Mouse (Mus musculus) spleen, adult 2 months (tissue): ENCODE data around the gene Angptl8. TPM values are rescaled to one million over a fixed set of nuclear protein-coding genes. Genes with fewer than 3 reads are reported as not detected.
"Not testable (repeated sequence)": the region's sequence is repeated elsewhere in the genome, so short reads cannot be mapped to it uniquely, and the experiment has no call there.

Experiments used
- DNase-seq, 2 experiments: peaks; one replicate each; pipeline versions ENCODE4 v3.0.0 to v3.0.0-alpha.2; 2012 to 2021; ENCODE audit warnings: low spot score in 2 of 2, low read depth in 1 of 2
- H3K27ac ChIP-seq: fragments of 200-500 bp; 2 replicates; pipeline ENCODE4 v1.5.1; 2012; ENCODE audit warnings: low read length, inconsistent platforms; ENCODE audit not compliant: insufficient read depth
- H3K27me3 ChIP-seq: fragments of 200-500 bp; 2 replicates; pipeline ENCODE4 v1.6.1; 2012; ENCODE audit warnings: mild to moderate bottlenecking, moderate library complexity, low read length, inconsistent platforms; ENCODE audit not compliant: control insufficient read depth, insufficient read depth
- H3K36me3 ChIP-seq: fragments of 200-500 bp; 2 replicates; pipeline ENCODE4 v1.6.1; 2012; ENCODE audit warnings: mild to moderate bottlenecking, low read length, inconsistent platforms; ENCODE audit not compliant: control insufficient read depth, insufficient read depth
- H3K4me1 ChIP-seq: fragments of 200-500 bp; 2 replicates; pipeline ENCODE4 v1.6.1; 2011; ENCODE audit warnings: inconsistent platforms; ENCODE audit not compliant: control insufficient read depth, insufficient read depth, insufficient read length
- H3K4me3 ChIP-seq: fragments of 200-500 bp; 2 replicates; pipeline ENCODE4 v1.5.1; 2011; ENCODE audit warnings: mild to moderate bottlenecking, inconsistent platforms; ENCODE audit not compliant: insufficient read depth, insufficient read length; ENCODE audit errors: extremely low read depth
- CTCF ChIP-seq: fragments of 200-500 bp; IDR thresholded peaks from 2 replicates; pipeline ENCODE4 v1.5.1; 2011; ENCODE audit warnings: mild to moderate bottlenecking, inconsistent platforms; ENCODE audit not compliant: insufficient read depth, insufficient read length, insufficient replicate concordance; ENCODE audit errors: extremely low read depth
- POLR2A ChIP-seq: fragments of 200-500 bp; IDR thresholded peaks from 2 replicates; pipeline ENCODE4 v1.6.1; 2011; ENCODE audit warnings: low read depth, low read length, inconsistent platforms
- WGBS: fragments of 180-500 bp; shearing (Covaris S2); methylation state at CpG from one replicate; pipeline ENCODE4 v1.1.7; 2018; 5-methylcytosine and 5-hydroxymethylcytosine counted together
- polyA plus RNA-seq: library from polyadenylated mRNA; depleted of rRNA; stranded (reverse); fragments of >200 nt; gene quantifications from 2 replicates; pipeline ENCODE4 v1.2.3, GENCODE M21; 2012

Angptl8 gene
- polyA plus RNA-seq, 1 experiment = 0.60 TPM

DNA sequence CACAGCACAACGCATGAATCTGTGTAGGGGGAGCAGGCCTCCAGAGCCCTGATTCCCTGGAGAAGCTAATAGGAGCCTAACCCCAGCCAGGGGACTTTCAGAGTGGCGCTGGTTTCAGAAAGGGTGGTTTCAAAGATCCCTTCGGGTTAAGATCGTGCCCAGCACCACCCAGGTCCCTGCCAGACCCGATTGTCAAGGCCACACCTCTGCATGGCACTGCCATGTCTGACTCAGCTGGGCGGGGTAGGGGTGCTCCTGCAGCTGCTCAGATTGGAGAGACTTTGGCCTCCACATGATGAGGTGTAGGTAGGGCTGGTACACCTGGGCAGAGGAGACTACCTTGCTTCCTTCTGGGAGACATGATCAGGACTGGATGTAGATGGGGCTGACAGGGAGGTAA is 19.6 kb downstream of the Angptl8 start:
- no peak overlapping the region for H3K27ac ChIP-seq
- no peak overlapping the region for H3K4me3 ChIP-seq
- no peak for DNase-seq
- no peaks in the 10 kb centered on the region for H3K36me3 ChIP-seq
- H3K4me1 ChIP-seq = peaks cover 8% of the 10 kb centered on the region
- no peak for TF ChIP-seq POLR2A
- no peak for TF ChIP-seq CTCF
- 87% methylated on average over 6 of the region's 6 CpGs for WGBS
- H3K27me3 ChIP-seq = no peaks in the 10 kb centered on the region; the same call in none of the 2 replicates

DNA sequence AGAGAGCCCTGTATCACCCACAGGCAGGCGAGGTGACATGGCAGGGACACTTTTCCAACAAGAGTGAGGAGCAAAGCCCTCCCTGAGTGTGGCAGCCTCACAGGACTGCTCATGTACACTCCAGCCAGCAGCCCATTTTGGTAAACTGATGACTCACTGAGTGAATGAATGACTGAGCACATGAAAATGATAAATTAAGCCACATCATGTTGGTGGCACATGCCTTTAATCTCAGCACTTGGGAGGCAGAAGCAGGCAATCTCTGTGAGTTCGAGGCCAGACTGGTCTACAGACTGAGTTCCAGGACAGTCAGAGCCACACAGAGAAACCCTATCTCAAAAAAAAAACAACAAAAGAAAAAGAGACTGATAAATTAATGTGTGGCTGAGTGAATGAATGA is 22.2 kb downstream of the Angptl8 start:
- 83% methylated on average over 2 of the region's 2 CpGs for WGBS
- Histone ChIP-seq H3K36me3 (no peaks in the 10 kb centered on the region), H3K27me3 (no peaks in the 10 kb centered on the region; the same call in 1 of the 2 replicates), H3K27ac (no peak overlapping the region), H3K4me3 (no peak overlapping the region), H3K4me1 (peaks cover 5% of the 10 kb centered on the region)
- TF ChIP-seq CTCF = no peak
- TF ChIP-seq POLR2A = no peak
- DNase-seq = no peak

DNA sequence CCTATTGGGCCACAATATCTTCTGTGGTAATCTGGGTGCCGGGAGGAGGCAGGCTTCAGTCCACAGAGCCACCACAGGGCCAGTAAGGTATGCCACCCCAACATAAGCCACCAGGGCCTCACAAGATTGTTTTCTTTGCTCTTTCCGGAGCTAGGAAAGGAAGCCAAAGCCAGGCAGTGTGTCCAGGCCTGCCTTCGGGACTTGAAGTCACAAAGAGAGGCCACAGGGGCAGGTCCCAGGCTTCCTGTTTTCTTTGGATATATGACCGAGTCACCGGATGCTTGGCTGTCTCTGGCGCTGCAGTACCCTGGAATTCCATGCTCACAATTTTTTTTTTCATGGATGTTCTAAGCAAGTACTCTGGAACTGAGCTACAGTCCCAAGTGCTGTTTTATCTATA is 22.8 kb downstream of the Angptl8 start:
- no peaks in the 10 kb centered on the region for H3K4me1 ChIP-seq
- H3K27me3 ChIP-seq = no peaks in the 10 kb centered on the region
- 78% methylated on average over 6 of the region's 6 CpGs for WGBS
- no peaks in the 10 kb centered on the region for H3K36me3 ChIP-seq
- no peak overlapping the region for H3K4me3 ChIP-seq
- H3K27ac ChIP-seq = no peak overlapping the region
- TF ChIP-seq CTCF (no peak), POLR2A (no peak)
- DNase-seq = no peak

DNA sequence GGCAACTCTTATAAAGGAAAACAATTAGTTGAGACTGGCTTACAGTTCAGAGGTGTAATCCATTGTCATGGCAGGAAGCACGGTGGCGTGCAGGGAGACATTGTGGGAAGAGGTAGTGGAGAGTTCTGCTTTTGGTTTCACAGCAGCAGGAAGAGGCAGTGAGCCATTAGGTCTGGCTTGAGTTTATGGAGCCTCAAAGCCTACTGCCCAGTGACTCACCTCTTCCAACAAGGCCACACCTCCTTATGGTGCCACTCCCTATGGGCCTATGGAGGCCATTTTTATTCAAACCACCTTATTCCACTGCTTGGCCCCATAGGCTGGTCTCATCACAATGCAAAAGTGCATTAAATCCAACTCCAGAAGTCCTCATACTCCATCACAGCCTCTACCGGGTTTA is 24.3 kb downstream of the Angptl8 start:
- no peak overlapping the region for H3K27ac ChIP-seq
- TF ChIP-seq POLR2A = no peak
- no peak for TF ChIP-seq CTCF
- H3K4me3 ChIP-seq = no peak overlapping the region
- H3K27me3 ChIP-seq = no peaks in the 10 kb centered on the region
- no peaks in the 10 kb centered on the region for H3K4me1 ChIP-seq
- no peaks in the 10 kb centered on the region for H3K36me3 ChIP-seq
- DNase-seq = no peak
- WGBS = 68% methylated on average over 3 of the region's 3 CpGs

DNA sequence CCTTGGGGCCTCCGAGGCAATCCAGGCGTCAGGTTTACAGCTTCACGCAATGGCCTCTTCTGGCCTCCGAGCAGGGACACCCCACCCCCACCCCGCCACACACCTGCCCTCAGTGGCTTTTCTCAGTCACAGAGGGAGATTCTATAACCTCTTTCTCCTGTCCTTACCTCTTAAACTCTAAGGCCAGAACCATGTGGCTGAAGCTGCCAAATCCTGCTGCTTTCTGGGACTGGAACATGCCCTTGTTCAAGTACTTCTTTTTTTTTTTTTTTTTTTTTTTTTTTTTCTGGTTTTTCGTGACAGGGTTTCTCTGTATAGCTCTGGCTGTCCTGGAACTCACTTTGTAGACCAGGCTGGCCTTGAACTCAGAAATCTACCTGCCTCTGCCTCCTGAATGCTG is 25.0 kb downstream of the Angptl8 start:
- H3K27ac ChIP-seq, H3K4me3 ChIP-seq, H3K36me3 ChIP-seq, DNase-seq, H3K27me3 ChIP-seq, H3K4me1 ChIP-seq: not testable (repeated sequence)
- WGBS = 88% methylated on average over 6 of the region's 6 CpGs

DNA sequence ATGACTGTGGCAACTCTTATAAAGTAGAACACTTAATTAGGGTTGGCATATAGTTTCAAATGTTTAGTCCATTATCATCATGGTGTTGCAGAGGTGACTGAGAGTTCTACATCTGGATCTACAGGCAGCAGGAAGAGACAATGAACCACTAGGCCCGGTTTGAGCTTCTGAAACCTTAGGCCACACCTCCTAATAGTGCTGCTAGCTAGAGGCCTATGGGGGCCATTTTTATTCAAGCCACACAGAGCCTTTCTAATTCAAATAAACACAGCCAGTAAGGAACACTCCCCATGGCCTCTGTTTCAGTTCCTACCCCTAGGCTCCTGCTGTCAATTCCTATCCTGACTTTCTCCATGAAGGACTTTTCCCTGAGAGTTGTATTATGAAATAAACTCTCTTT is 26.9 kb downstream of the Angptl8 start:
- TF ChIP-seq CTCF (no peak), POLR2A (no peak)
- no peak overlapping the region for H3K4me3 ChIP-seq

DNA sequence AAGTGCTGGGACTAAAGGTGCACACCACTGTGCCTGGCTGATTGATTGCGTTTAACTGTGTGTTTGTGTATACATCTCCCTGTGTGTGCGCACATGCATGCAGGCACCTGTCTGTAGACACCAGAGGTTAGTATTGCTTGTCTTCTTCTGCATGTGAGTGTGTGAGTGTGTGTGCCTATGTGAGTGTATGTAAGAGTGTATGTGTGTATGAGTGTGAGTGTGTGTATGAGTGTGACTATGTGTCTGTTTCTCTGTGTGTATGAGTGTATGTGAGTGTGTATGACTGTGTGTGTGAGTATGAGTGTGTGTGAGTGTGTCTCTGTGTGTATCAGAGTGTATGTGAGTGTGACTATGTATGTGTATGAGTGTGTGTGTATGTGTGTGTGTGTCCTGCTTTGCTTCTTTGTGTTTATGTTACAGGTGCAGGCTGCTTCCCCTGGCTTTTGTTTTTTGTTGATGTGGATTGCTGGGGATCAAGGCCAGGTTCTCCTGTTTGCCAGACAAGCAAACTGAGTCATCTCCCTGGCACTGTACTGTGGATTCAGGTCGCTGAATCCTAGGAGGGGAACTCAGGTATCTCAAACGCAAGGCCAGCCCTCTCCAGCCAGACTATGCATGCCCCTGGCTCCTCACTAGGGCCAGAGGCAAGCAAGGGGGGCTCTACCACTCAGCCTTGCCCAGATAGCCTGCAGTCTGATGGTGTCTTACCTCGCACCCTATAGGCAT is 30.5 kb downstream of the Angptl8 start:
- H3K27me3 ChIP-seq = no peaks in the 10 kb centered on the region
- WGBS = 86% methylated on average over 5 of the region's 5 CpGs
- no peaks in the 10 kb centered on the region for H3K36me3 ChIP-seq
- no peak for TF ChIP-seq POLR2A
- TF ChIP-seq CTCF = no peak
- DNase-seq = no peak
- H3K27ac ChIP-seq = no peak overlapping the region
- H3K4me3 ChIP-seq = no peak overlapping the region
- H3K4me1 ChIP-seq = no peaks in the 10 kb centered on the region

More for the DNA sequence above, 26.9 kb downstream of the Angptl8 start:
- WGBS = 77% methylated on average over 1 of the region's 1 CpGs
- Histone ChIP-seq H3K4me1 (no peaks in the 10 kb centered on the region), H3K27ac (no peak overlapping the region), H3K36me3 (no peaks in the 10 kb centered on the region), H3K27me3 (no peaks in the 10 kb centered on the region)
- DNase-seq = no peak
